Mouse (Mus musculus): ENCODE data around the gene Supt5. TPM values are rescaled to one million over a fixed set of nuclear protein-coding genes. Genes with fewer than 3 reads are reported as not detected.

Gene Supt5
- polyA plus RNA-seq, 1 experiment: 86.8 TPM

- H3K4me3 ChIP-seq (ENCODE audit: insufficient read depth, low read depth, low read length): no peak overlapping the region
- TF ChIP-seq CTCF (conservative IDR thresholded peaks at IDR 0.05; ENCODE audit: insufficient read depth, insufficient read length, low read depth, low read length) (no peak), POLR2A (IDR thresholded peaks at IDR 0.05; ENCODE audit: low read depth, low read length) (no peak)
- peaks cover 9% of the 10 kb centered on the region for H3K4me1 ChIP-seq (ENCODE audit: control insufficient read depth, insufficient read depth, low read length)
- H3K27me3 ChIP-seq (replicated peaks; ENCODE audit: control insufficient read depth, insufficient read depth, low read length): no peaks in the 10 kb centered on the region
- DNase-seq: no peak
- H3K27ac ChIP-seq (ENCODE audit: insufficient read depth, low read depth, low read length): no peak overlapping the region
- 21% methylated on average over 4 of the region's 4 CpGs for WGBS
- H3K36me3 ChIP-seq (ENCODE audit: control insufficient read depth, insufficient read depth, low read length): no peaks in the 10 kb centered on the region
Observed at GRCm38 (mm10) chr7:28351676-28352191, 13.2 kb upstream of the Supt5 start.

GRCm38 (mm10) chr7:28350155-28350883, 11.8 kb upstream of the Supt5 start, which contains the start of gene Rps16:
Rps16 (plus strand) TSS chr7:28350652.
- TF ChIP-seq CTCF (conservative IDR thresholded peaks at IDR 0.05; ENCODE audit: insufficient read depth, insufficient read length, low read depth, low read length) (no peak), POLR2A (IDR thresholded peaks at IDR 0.05; ENCODE audit: low read depth, low read length) (peak; percentile 56)
- Histone ChIP-seq H3K4me1 (ENCODE audit: control insufficient read depth, insufficient read depth, low read length) (peaks cover 9% of the 10 kb centered on the region), H3K27me3 (replicated peaks; ENCODE audit: control insufficient read depth, insufficient read depth, low read length) (no peaks in the 10 kb centered on the region), H3K27ac (ENCODE audit: insufficient read depth, low read depth, low read length) (peak within 1 kb of the TSS; percentile 83), H3K4me3 (ENCODE audit: insufficient read depth, low read depth, low read length) (peak within 1 kb of the TSS; percentile 96), H3K36me3 (ENCODE audit: control insufficient read depth, insufficient read depth, low read length) (no peaks in the 10 kb centered on the region)
- DNase-seq: peak; percentile 98
- under 1% methylated on average over 50 of the region's 50 CpGs for WGBS

DNA sequence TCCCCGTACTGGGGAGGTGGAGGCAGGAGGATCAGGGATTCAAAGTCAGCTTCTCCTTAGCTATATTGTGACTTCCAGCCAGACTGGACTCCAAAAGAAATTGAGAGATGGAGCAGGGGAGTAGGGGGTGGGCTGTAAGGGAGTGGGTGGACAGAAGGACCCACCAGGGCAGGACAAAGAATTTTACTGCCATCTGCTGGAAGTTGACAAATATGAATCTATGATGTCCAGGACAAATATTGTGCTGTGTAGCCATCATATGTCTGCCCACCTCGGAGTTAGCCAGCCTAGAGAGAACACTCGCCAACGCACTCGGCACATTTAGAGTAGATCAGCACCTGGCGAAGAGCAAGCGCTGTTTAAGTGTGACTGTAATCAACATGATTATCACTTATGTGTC, 10.1 kb upstream of the Supt5 start:
- 82% methylated on average over 7 of the region's 7 CpGs for WGBS
- Histone ChIP-seq H3K36me3 (ENCODE audit: control insufficient read depth, insufficient read depth, low read length) (no peaks in the 10 kb centered on the region), H3K27me3 (replicated peaks; ENCODE audit: control insufficient read depth, insufficient read depth, low read length) (no peaks in the 10 kb centered on the region), H3K27ac (ENCODE audit: insufficient read depth, low read depth, low read length) (no peak overlapping the region), H3K4me1 (ENCODE audit: control insufficient read depth, insufficient read depth, low read length) (peaks cover 9% of the 10 kb centered on the region), H3K4me3 (ENCODE audit: insufficient read depth, low read depth, low read length) (no peak overlapping the region)
- no peak for TF ChIP-seq POLR2A (IDR thresholded peaks at IDR 0.05; ENCODE audit: low read depth, low read length)
- peak; percentile 25 for TF ChIP-seq CTCF (conservative IDR thresholded peaks at IDR 0.05; ENCODE audit: insufficient read depth, insufficient read length, low read depth, low read length)
- DNase-seq: no peak

- WGBS: 60% methylated on average over 3 of the region's 3 CpGs
- H3K4me1 ChIP-seq (ENCODE audit: control insufficient read depth, insufficient read depth, low read length): peaks cover 9% of the 10 kb centered on the region
- no peak for DNase-seq
- no peak for TF ChIP-seq POLR2A (IDR thresholded peaks at IDR 0.05; ENCODE audit: low read depth, low read length)
- no peak for TF ChIP-seq CTCF (conservative IDR thresholded peaks at IDR 0.05; ENCODE audit: insufficient read depth, insufficient read length, low read depth, low read length)
- H3K4me3 ChIP-seq (ENCODE audit: insufficient read depth, low read depth, low read length): no peak overlapping the region
- H3K36me3 ChIP-seq (ENCODE audit: control insufficient read depth, insufficient read depth, low read length): no peaks in the 10 kb centered on the region
- no peaks in the 10 kb centered on the region for H3K27me3 ChIP-seq (replicated peaks; ENCODE audit: control insufficient read depth, insufficient read depth, low read length)
- no peak overlapping the region for H3K27ac ChIP-seq (ENCODE audit: insufficient read depth, low read depth, low read length)
Observed at GRCm38 (mm10) chr7:28347746-28348145, 9.2 kb upstream of the Supt5 start.

- TF ChIP-seq CTCF (conservative IDR thresholded peaks at IDR 0.05; ENCODE audit: insufficient read depth, insufficient read length, low read depth, low read length) (peak; percentile 69), POLR2A (IDR thresholded peaks at IDR 0.05; ENCODE audit: low read depth, low read length) (no peak)
- Histone ChIP-seq H3K4me1 (ENCODE audit: control insufficient read depth, insufficient read depth, low read length) (0 out of 2 replicates have a peak, but pooled peaks cover under 1% of the 10 kb centered on the region), H3K36me3 (ENCODE audit: control insufficient read depth, insufficient read depth, low read length) (no peaks in the 10 kb centered on the region), H3K4me3 (ENCODE audit: insufficient read depth, low read depth, low read length) (no peak overlapping the region), H3K27ac (ENCODE audit: insufficient read depth, low read depth, low read length) (no peak overlapping the region), H3K27me3 (replicated peaks; ENCODE audit: control insufficient read depth, insufficient read depth, low read length) (no peaks in the 10 kb centered on the region)
- DNase-seq: peak; percentile 58
- WGBS: 5% methylated on average over 4 of the region's 4 CpGs
Observed at GRCm38 (mm10) chr7:28344637-28345036, 6.1 kb upstream of the Supt5 start.

DNA sequence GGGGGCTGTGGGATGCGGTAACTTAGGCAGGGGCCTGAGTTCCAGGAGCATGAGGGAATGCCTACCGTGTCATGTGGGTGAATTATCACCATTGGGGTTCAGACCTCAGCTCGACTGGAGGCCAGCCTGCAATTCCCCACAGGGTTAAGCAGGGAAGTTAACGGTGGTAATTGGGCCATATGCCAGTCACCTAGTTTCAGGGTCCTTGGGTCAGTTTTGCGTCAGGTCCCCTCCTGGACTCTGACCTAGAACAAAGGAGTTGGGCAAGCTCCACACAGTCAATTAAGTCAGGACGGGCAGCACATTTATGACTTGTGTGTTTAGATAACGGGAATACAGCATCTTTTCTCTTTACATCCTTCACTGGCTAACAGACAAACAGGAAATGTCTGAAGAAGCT, 2.8 kb upstream of the Supt5 start:
- TF ChIP-seq POLR2A (IDR thresholded peaks at IDR 0.05; ENCODE audit: low read depth, low read length) (no peak), CTCF (conservative IDR thresholded peaks at IDR 0.05; ENCODE audit: insufficient read depth, insufficient read length, low read depth, low read length) (no peak)
- no peaks in the 10 kb centered on the region for H3K36me3 ChIP-seq (ENCODE audit: control insufficient read depth, insufficient read depth, low read length)
- no peaks in the 10 kb centered on the region for H3K27me3 ChIP-seq (replicated peaks; ENCODE audit: control insufficient read depth, insufficient read depth, low read length)
- 24% methylated on average over 7 of the region's 7 CpGs for WGBS
- no peak for DNase-seq
- H3K27ac ChIP-seq (ENCODE audit: insufficient read depth, low read depth, low read length): no peak overlapping the region
- H3K4me3 ChIP-seq (ENCODE audit: insufficient read depth, low read depth, low read length): no peak overlapping the region
- H3K4me1 ChIP-seq (ENCODE audit: control insufficient read depth, insufficient read depth, low read length): 0 out of 2 replicates have a peak, but pooled peaks cover 6% of the 10 kb centered on the region

DNA sequence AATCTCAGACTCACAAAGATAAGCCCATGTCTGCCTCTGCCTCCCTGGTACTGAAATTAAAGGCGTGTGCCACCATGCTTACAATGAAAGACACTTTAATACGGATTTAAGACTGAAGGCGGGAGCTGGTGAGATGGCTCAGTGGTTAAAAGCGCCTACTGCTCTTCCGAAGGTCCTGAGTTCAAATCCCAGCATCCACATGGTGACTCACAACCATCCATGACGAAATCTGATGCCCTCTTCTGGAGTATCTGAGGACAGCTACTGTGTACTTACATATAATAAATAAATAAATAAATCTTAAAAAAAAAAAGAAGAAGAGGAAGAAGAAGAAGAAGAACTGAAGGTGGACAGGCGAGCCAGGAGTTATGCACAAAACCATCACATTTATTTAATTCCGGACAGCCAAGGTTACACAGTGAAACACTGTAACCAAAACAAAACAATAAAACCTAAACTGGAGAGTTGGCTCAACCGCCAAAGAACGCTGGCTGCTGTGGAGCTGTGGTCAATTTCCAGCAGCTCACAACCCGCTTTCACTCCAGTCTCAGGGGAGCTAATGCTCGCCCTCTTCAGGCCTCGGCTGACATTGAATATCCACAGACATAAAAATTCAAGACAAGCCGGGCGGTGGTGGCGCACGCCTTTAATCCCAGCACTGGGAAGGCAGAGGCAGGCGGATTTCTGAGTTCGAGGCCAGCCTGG, 819 bp upstream of the Supt5 start:
- Histone ChIP-seq H3K36me3 (ENCODE audit: control insufficient read depth, insufficient read depth, low read length) (no peaks in the 10 kb centered on the region), H3K4me1 (ENCODE audit: control insufficient read depth, insufficient read depth, low read length) (peaks cover 9% of the 10 kb centered on the region; the same call in 1 of the 2 replicates), H3K27me3 (replicated peaks; ENCODE audit: control insufficient read depth, insufficient read depth, low read length) (no peaks in the 10 kb centered on the region), H3K4me3 (ENCODE audit: insufficient read depth, low read depth, low read length) (0 out of 2 replicates have a peak overlapping the region, but pooled peaks have one; percentile 69), H3K27ac (ENCODE audit: insufficient read depth, low read depth, low read length) (peak overlapping the region; percentile 97)
- WGBS: 47% methylated on average over 19 of the region's 19 CpGs
- peak; percentile 77 for DNase-seq
- no peak for TF ChIP-seq POLR2A (IDR thresholded peaks at IDR 0.05; ENCODE audit: low read depth, low read length)
- peak; percentile 38 for TF ChIP-seq CTCF (conservative IDR thresholded peaks at IDR 0.05; ENCODE audit: insufficient read depth, insufficient read length, low read depth, low read length)

Data from kidney, adult 2 months (tissue).